ENCODE assay signal across 11 mouse cellular contexts in genomic region chr5:75826283-75827098, GRCm38 (mm10).
DNase-seq lines count a peak whose midpoint lies in the region; ATAC-seq and TF ChIP-seq lines count a peak whose summit lies in the region.
"Had no signal": no experiment of that assay in that cellular context is flagged by ENCODE, and none has a peak within 500 bp of the region (broad histone marks: within the 10 kb centered on the region; RNA-seq: fewer than 3 reads in every experiment).

No protein-coding gene starts in this region.

- H3K27me3 ChIP-seq in G1E (ENCODE audit: insufficient read depth, low read length): no peaks in the 10 kb centered on the region
- H3K27me3 ChIP-seq in heart, embryonic 12.5 days (replicated peaks): no peaks in the 10 kb centered on the region
- no peaks in the 10 kb centered on the region for H3K27me3 ChIP-seq in liver, embryonic 16.5 days (ENCODE audit: control insufficient read depth, insufficient read depth, low read depth, low read length)
- no peaks in the 10 kb centered on the region for H3K27me3 ChIP-seq in hindbrain, embryonic 13.5 days

- no peaks in the 10 kb centered on the region for H3K36me3 ChIP-seq in G1E (replicated peaks)
- no peaks in the 10 kb centered on the region for H3K36me3 ChIP-seq in heart, embryonic 12.5 days
- H3K36me3 ChIP-seq in liver, embryonic 16.5 days (ENCODE audit: control insufficient read depth, insufficient read depth): no peaks in the 10 kb centered on the region
- no peaks in the 10 kb centered on the region for H3K36me3 ChIP-seq in hindbrain, embryonic 13.5 days

- peaks cover 74% of the 10 kb centered on the region for H3K4me1 ChIP-seq in G1E (ENCODE audit: insufficient read depth, low read depth, low read length)
- H3K4me1 ChIP-seq in heart, embryonic 12.5 days (replicated peaks): peaks cover 27% of the 10 kb centered on the region
- peaks cover 8% of the 10 kb centered on the region for H3K4me1 ChIP-seq in liver, embryonic 16.5 days (ENCODE audit: control insufficient read depth, low read depth, low read length)
- H3K4me1 ChIP-seq in hindbrain, embryonic 13.5 days (replicated peaks): peaks cover 10% of the 10 kb centered on the region; the same call in 1 of the 2 replicates

- no peak overlapping the region for H3K4me2 ChIP-seq in heart, embryonic 12.5 days
- peak overlapping the region; percentile 13 for H3K4me2 ChIP-seq in liver, embryonic 16.5 days (ENCODE audit: low read depth, low read length)
- H3K4me2 ChIP-seq in hindbrain, embryonic 13.5 days: no peak overlapping the region

- H3K9me3 ChIP-seq in G1E (replicated peaks): no peaks in the 10 kb centered on the region
- no peaks in the 10 kb centered on the region for H3K9me3 ChIP-seq in heart, embryonic 12.5 days (replicated peaks)
- no peaks in the 10 kb centered on the region for H3K9me3 ChIP-seq in liver, embryonic 16.5 days (replicated peaks; ENCODE audit: control insufficient read depth, low read length)
- H3K9me3 ChIP-seq in hindbrain, embryonic 13.5 days: no peaks in the 10 kb centered on the region

- no peak for TF ChIP-seq CTCF in G1E (IDR thresholded peaks at IDR 0.05; ENCODE audit: low read depth, low read length)

- 32% methylated on average over 10 of the region's 10 CpGs for WGBS in heart, embryonic 12.5 days
- WGBS in liver, embryonic 16.5 days (ENCODE audit: insufficient replicate concordance): 7% methylated on average over 10 of the region's 10 CpGs
- 76% methylated on average over 10 of the region's 10 CpGs for WGBS in hindbrain, embryonic 13.5 days

- H3K4me3 ChIP-seq in G1E (ENCODE audit: low read depth, low read length): peak overlapping the region; percentile 31; the same call in 1 of the 2 replicates
- H3K4me3 ChIP-seq in heart, embryonic 12.5 days: no peak overlapping the region
- H3K4me3 ChIP-seq in liver, embryonic 16.5 days (ENCODE audit: low read depth, low read length): no peak overlapping the region
- H3K4me3 ChIP-seq in hindbrain, embryonic 13.5 days: no peak overlapping the region

- H3K9ac ChIP-seq in heart, embryonic 12.5 days: no peak overlapping the region
- no peak overlapping the region for H3K9ac ChIP-seq in liver, embryonic 16.5 days (ENCODE audit: low read depth, low read length)
- H3K9ac ChIP-seq in hindbrain, embryonic 13.5 days: no peak overlapping the region

- ATAC-seq in G1E (ENCODE audit: extremely low read depth, insufficient number of reproducible peaks, low FRiP score, poor library complexity, severe bottlenecking): peak; percentile 62
- ATAC-seq in heart, embryonic 12.5 days (ENCODE audit: insufficient number of reproducible peaks, low FRiP score): peak; percentile 76
- ATAC-seq in liver, embryonic 16.5 days (ENCODE audit: low read depth): 0 out of 2 replicates have a peak, but pooled peaks have one; percentile 37
- no peak for ATAC-seq in hindbrain, embryonic 13.5 days (ENCODE audit: low FRiP score)
- ATAC-seq: Patski had no signal

- H3K27ac ChIP-seq in heart, embryonic 12.5 days (ENCODE audit: poor library complexity, severe bottlenecking): peak overlapping the region; percentile 46
- peak overlapping the region; percentile 29; the same call in 1 of the 2 replicates for H3K27ac ChIP-seq in liver, embryonic 16.5 days (ENCODE audit: low read length)
- H3K27ac ChIP-seq in hindbrain, embryonic 13.5 days: no peak overlapping the region

- DNase-seq in adrenal gland, adult (ENCODE audit: inconsistent age in 2 of 2, low spot score in 1 of 2): peak; percentile 19 to 70
- DNase-seq in adrenal gland, postnatal 25 days: no peak
- peak; percentile 44 for DNase-seq in G1E (ENCODE audit: low spot score)
- no peak for DNase-seq in layer of hippocampus, postnatal 25 days (ENCODE audit: extremely low spot score in 1 of 2, low spot score in 1 of 2)
- DNase-seq in left cerebral cortex, adult 18-20 months (ENCODE audit: low spot score in 2 of 2): no peak
- DNase-seq: cerebellum, adult 11 months; retina, postnatal 1 day had no signal

Comparison
In these comparisons a context has a peak if more than half of its experiments do, and no peak if none do; other contexts are left out.
1. DNase-seq: peak in adrenal gland, adult (2 of 2) and G1E (single experiment); none in adrenal gland, postnatal 25 days (single experiment), layer of hippocampus, postnatal 25 days (0 of 2) and left cerebral cortex, adult 18-20 months (0 of 2).